Mouse (Mus musculus) liver, embryonic 14.5 days (tissue): ENCODE measurements around the gene Denr. TPM values are rescaled to one million over a fixed set of nuclear protein-coding genes. Genes with fewer than 3 reads are reported as not detected.

Experiments
- ATAC-seq: fragments of 200-750 bp; cut with Nextera tagmentation; 2 replicates; pipeline ENCODE4 v1.8.0; 2017; ENCODE audit warnings: moderate number of reproducible peaks, mild to moderate bottlenecking, moderate library complexity; ENCODE audit not compliant: insufficient read depth
- DNase-seq, 3 experiments: peaks; one replicate each; pipeline ENCODE4 v3.0.0-alpha.2; 2012 to 2013; ENCODE audit warnings: low read depth in 3 of 3, low spot score in 3 of 3
- H3K27ac ChIP-seq: fragments of 300-500 bp; sonication (generic); 2 replicates; pipeline ENCODE4 v1.5.1; 2014; ENCODE audit warnings: moderate library complexity, mild to moderate bottlenecking, control low read depth, inconsistent platforms
- H3K27me3 ChIP-seq: fragments of 300-500 bp; sonication (generic); 2 replicates; pipeline ENCODE4 v1.6.1; 2014; ENCODE audit warnings: mild to moderate bottlenecking, low read length, moderate library complexity; ENCODE audit not compliant: control insufficient read depth, insufficient read depth
- H3K36me3 ChIP-seq: fragments of 300-500 bp; sonication (generic); replicated peaks from 2 replicates; pipeline ENCODE4 v1.6.1; 2014; ENCODE audit warnings: low read depth; ENCODE audit not compliant: control insufficient read depth, insufficient read depth
- H3K4me1 ChIP-seq, 2 experiments: fragments of 200-500 bp in 1 of 2; fragments of 300-500 bp in 1 of 2; sonication (generic) in 1 of 2; replicated peaks; 2 replicates each; pipeline ENCODE4 v1.6.1; 2012 to 2014; ENCODE audit warnings: antibody characterized with exemption in 1 of 2, inconsistent platforms in 1 of 2, low read length in 1 of 2; ENCODE audit not compliant: control insufficient read depth in 2 of 2, insufficient read depth in 2 of 2
- H3K4me2 ChIP-seq: fragments of 300-500 bp; sonication (generic); 2 replicates; pipeline ENCODE4 v1.6.1; 2014; ENCODE audit warnings: low read depth, mild to moderate bottlenecking, control low read depth, moderate library complexity
- H3K4me3 ChIP-seq, 2 experiments: fragments of 200-500 bp in 1 of 2; fragments of 300-500 bp in 1 of 2; sonication (generic) in 1 of 2; 2 replicates each; pipeline ENCODE4 v1.5.1; 2012 to 2014; ENCODE audit warnings: low read depth in 2 of 2, low read length in 2 of 2, mild to moderate bottlenecking in 2 of 2, control low read depth in 1 of 2, inconsistent platforms in 1 of 2, moderate library complexity in 1 of 2; ENCODE audit not compliant: insufficient read depth in 1 of 2
- H3K9ac ChIP-seq: fragments of 300-500 bp; sonication (generic); replicated peaks from 2 replicates; pipeline ENCODE4 v1.6.1; 2014; ENCODE audit warnings: mild to moderate bottlenecking, control low read depth, moderate library complexity
- H3K9me3 ChIP-seq: fragments of 300-500 bp; sonication (generic); 2 replicates; pipeline ENCODE4 v1.6.1; 2016; ENCODE audit warnings: low read length, mixed read lengths; ENCODE audit not compliant: control insufficient read depth
- CTCF ChIP-seq: IDR thresholded peaks from 2 replicates; pipeline ENCODE4 v1.5.1; 2016; ENCODE audit warnings: antibody characterized with exemption, low read depth, control low read depth
- EP300 ChIP-seq: IDR thresholded peaks from 2 replicates; pipeline ENCODE4 v1.6.1; 2016; ENCODE audit warnings: antibody characterized with exemption, low read depth
- WGBS: fragments of 180-500 bp; shearing (Covaris S2); extraction: QIAGEN DNeasy Blood & Tissue Kit; methylation state at CpG from one replicate; pipeline ENCODE4 v1.1.7; 2014; ENCODE audit not compliant: insufficient replicate concordance; 5-methylcytosine and 5-hydroxymethylcytosine counted together
- polyA plus RNA-seq, 2 experiments: library from polyadenylated mRNA; depleted of rRNA in 1 of 2; stranded (reverse) in 1 of 2; unstranded in 1 of 2; fragments of >200 nt; fragmentation: Nextera tagmentation in 1 of 2; extraction: Ambion mirVana in 1 of 2; gene quantifications; 2 replicates each; pipeline versions ENCODE4 v1.2.1 to v1.2.3; 2012 to 2014

The Denr gene
- polyA plus RNA-seq, 2 experiments: 17.5 to 43.0 TPM

DNA sequence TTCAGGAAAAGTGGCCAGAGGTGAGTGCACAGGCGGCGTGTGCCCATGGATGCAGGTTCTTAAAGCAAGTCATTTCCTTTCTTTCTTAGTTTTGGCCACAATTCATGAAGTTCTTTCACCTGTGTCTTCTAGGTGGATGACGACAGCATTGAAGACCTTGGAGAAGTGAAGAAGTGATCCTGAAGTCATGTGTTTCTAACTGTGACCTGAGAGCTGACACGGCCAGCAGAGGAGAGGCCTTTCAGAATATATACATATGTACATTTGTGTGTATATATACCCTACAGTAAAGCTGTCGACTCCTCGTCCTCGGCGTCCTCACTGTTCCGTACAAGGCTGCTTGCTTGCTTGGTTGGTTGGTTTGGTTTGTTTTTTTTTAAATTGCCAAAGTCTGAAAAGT is 20.1 kb downstream of the Denr start, which contains the start of gene Gm43518:
Gene Gm43518, plus strand, starts transcription at position 301 of the 400 bp plus-strand sequence.
- no peak for DNase-seq
- H3K36me3 ChIP-seq: peaks cover 33% of the 10 kb centered on the region
- TF ChIP-seq EP300 (no peak), CTCF (no peak)
- H3K27ac ChIP-seq: no peak within 1 kb of the TSS
- H3K9me3 ChIP-seq: no peaks in the 10 kb centered on the region
- no peak within 1 kb of the TSS for H3K4me2 ChIP-seq
- no peak for ATAC-seq
- no peaks in the 10 kb centered on the region for H3K27me3 ChIP-seq
- 80% methylated on average over 9 of the region's 9 CpGs for WGBS
- no peak within 1 kb of the TSS for H3K9ac ChIP-seq
- no peak within 1 kb of the TSS for H3K4me3 ChIP-seq
- peaks cover 0 to 7% of the 10 kb centered on the region in 2 experiments; a peak in 2 of 4 replicates for H3K4me1 ChIP-seq

DNA sequence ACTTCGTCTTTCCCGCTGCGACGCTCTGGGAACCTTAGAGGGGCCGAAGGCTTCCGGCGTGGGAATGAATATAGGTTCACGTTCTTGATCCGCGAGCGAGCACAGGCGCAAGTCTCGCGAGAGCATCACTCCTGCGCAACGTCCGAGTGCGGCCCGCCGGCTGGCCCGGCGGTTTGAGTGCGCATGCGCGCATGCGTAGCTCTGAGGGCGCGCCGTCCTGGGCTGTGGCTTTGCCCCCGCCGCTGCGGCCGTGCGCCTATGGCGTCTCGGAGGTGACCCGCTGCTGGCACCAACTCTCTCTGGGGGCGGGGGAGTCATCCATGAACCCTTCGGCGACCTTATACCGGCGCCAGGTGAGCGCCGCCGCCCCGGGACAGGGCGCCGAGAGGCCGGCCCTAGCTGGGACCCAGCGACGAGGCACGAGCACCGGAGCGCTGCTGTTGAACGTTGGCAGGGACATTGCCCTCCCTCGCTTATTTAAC is 23.6 kb downstream of the Denr start, which contains the start of gene Ccdc62:
Gene Ccdc62, plus strand, starts transcription at position 172 of the 482 bp plus-strand sequence.
- peaks cover 10% of the 10 kb centered on the region for H3K36me3 ChIP-seq
- H3K27ac ChIP-seq: peak within 1 kb of the TSS; percentile 80
- no peaks in the 10 kb centered on the region for H3K9me3 ChIP-seq
- peaks cover 0 to 16% of the 10 kb centered on the region in 2 experiments for H3K4me1 ChIP-seq
- peak; percentile 94 for ATAC-seq
- peak; percentile 91 to 93 (median 92) for DNase-seq
- H3K4me3 ChIP-seq: peak within 1 kb of the TSS; percentile 76 to 94
- no peaks in the 10 kb centered on the region for H3K27me3 ChIP-seq
- under 1% methylated on average over 56 of the region's 56 CpGs for WGBS
- peak within 1 kb of the TSS; percentile 88 for H3K4me2 ChIP-seq
- TF ChIP-seq CTCF (no peak), EP300 (peak; percentile 60; the same call in 1 of the 2 replicates)
- H3K9ac ChIP-seq: peak within 1 kb of the TSS; percentile 97

DNA sequence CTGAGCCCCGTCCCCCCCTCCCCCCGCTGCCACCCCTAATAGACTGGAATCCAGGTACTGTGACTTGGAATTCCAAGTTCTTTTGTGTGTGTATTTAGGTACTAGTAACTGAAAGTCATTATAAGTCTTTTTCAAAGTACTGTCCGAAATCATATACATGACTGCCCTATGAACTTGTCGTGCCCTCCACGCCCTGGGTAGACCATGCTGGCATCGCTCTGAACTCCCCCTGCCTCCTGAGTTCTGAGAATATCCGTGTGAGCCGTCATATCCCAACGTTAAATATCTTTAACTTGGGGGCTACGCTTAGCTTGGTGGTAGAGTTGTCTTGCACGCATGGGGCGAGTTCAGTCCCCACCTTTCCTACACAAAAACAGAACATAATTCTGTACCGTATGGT is 24.2 kb downstream of the Denr start:
- ATAC-seq (no peak), DNase-seq (no peak)
- H3K4me3 ChIP-seq: peak overlapping the region; percentile 76 to 94
- WGBS: 39% methylated on average over 13 of the region's 13 CpGs
- peaks cover 10% of the 10 kb centered on the region for H3K36me3 ChIP-seq
- no peaks in the 10 kb centered on the region for H3K27me3 ChIP-seq
- H3K4me2 ChIP-seq: peak overlapping the region; percentile 88
- TF ChIP-seq CTCF: no peak
- no peak for TF ChIP-seq EP300
- peak overlapping the region; percentile 80 for H3K27ac ChIP-seq
- H3K9ac ChIP-seq: peak overlapping the region; percentile 97
- H3K9me3 ChIP-seq: no peaks in the 10 kb centered on the region
- H3K4me1 ChIP-seq: peaks cover 0 to 16% of the 10 kb centered on the region in 2 experiments

DNA sequence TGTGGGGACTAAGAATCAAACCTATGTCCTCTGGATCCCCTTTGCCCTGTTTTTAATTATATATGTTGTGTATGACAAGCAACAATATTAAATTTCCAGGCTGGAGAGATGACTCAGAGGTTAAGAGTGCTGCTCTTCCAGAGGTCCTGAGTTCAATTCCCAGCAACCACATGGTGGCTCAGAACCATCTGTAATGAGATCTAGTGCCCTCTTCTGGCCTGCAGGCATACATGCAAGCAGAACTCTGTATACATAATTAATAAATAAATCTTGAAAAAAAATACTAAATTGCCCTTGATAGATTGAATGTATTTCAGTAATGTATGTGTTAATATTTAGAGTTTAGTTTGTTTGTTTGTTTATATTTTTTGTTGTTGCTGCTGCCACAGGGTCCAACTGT is 26.0 kb downstream of the Denr start:
- Histone ChIP-seq H3K9ac (no peak overlapping the region), H3K36me3 (peaks cover 2% of the 10 kb centered on the region; the same call in 1 of the 2 replicates), H3K4me3 (no peak overlapping the region), H3K4me1 (peaks cover 0 to 16% of the 10 kb centered on the region in 2 experiments), H3K27ac (no peak overlapping the region), H3K9me3 (no peaks in the 10 kb centered on the region), H3K27me3 (no peaks in the 10 kb centered on the region), H3K4me2 (no peak overlapping the region)
- peak; percentile 53 for TF ChIP-seq CTCF
- TF ChIP-seq EP300: no peak
- DNase-seq (no peak), ATAC-seq (no peak)

DNA sequence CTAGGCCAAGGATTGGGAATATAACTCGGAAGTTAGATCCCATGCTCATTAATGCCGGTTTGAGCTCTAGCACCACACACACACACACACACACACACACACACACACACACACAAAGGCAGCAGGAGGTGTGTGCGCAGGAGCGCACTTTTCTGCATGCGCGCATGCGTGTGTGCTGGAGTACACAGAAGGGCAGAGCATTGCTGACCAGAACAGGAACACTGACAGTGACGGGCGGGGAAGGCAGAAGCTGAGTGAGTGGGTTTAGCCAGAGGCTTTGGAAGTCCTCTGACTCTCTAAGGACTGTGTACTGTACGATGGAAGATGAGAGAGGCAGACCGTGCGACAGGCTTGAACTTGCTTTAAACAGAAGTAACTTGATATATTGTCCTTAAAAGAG is 26.6 kb downstream of the Denr start:
- Histone ChIP-seq H3K36me3 (no peaks in the 10 kb centered on the region), H3K4me2 (peak overlapping the region; percentile 67), H3K9ac (peak overlapping the region; percentile 27), H3K4me1 (peaks cover 0 to 16% of the 10 kb centered on the region in 2 experiments), H3K4me3 (peak overlapping the region; percentile 34 to 54), H3K9me3 (no peaks in the 10 kb centered on the region), H3K27ac (peak overlapping the region; percentile 71), H3K27me3 (no peaks in the 10 kb centered on the region)
- TF ChIP-seq EP300 (no peak), CTCF (no peak)
- WGBS: 51% methylated on average over 12 of the region's 12 CpGs
- ATAC-seq: peak; percentile 21; the same call in 1 of the 2 replicates
- peak in 1 of 3 experiments; percentile 39 for DNase-seq
